Mouse (Mus musculus) frontal cortex, adult (tissue): ENCODE results near the gene Scn11a.

ENCODE experiments used
- ATAC-seq: cut with Nextera tagmentation; 2 replicates; pipeline ENCODE4 v1.9.2; 2017; ENCODE audit warnings: mild to moderate bottlenecking, moderate library complexity, mixed read lengths; ENCODE audit not compliant: low TSS enrichment

Scn11a gene

DNA sequence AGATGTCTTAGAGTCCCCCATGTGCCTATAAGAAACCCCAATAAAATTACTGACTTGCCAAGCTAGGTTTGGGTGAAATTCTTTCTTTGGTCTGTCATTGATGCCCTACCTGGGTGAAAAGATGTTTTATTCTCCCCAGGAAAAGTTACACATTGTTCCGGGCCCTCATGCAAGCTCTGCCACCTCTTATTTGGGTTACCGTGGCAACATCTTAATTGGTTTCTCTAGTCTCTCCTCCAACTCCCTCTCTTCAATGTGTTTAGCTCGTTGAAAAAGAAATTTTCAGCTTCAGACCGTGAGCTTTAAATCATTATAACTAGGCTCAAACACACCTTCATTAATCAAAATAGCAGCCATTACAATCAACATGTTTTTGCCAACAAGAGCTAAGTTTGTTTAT, 28.5 kb downstream of the Scn11a start:
- ATAC-seq = no peak

DNA sequence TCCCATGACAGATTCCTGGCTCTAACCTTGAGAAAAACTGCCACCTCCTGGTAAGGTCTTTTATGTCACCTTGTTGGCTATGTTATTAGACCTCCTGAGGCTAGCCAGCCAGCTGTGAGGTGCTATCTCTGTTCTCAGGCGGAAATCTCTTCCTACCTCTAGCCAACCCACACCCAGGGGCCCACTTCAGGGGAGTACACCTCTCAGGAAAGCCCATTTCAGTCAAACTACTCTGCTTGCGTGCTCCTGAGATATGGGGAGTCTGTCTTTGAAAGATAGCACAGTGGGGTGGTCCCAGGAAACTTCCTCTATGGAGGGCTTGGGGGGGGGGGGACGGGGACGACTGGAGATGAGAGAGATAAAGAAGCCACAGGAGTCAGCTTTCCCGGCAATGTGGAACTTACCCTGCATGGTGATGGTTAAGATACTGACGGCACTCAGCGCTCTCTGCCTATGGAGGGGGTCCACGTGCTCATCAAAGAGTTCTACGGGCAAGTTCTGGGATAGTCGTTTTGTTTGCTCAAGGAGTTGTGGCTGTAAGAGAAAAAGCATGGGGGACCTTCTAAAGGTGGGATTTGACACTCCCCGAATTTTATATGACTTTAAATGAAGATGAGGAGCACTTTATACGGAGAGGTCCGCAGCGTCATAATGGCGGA, 29.9 kb downstream of the Scn11a start:
- ATAC-seq = no peak

DNA sequence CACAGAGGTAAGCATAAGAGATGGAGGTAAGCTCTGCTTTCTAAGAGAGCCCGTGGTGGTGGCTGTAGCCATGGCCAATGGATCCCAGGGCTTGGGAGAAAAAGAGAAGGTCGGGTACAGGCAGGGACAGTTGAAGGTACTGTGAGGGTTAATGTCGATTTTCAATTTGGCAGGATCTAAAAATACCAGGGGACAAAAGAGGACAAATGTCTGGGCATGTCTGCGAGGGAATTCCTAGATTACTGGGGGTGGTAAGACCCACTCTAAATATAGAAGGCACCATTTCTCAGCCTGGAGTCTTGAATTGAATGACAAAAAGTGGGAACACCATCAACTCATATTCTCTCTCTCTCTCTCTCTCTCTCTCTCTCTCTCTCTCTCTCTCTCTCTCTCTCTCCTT, 30.8 kb downstream of the Scn11a start:
- no peak for ATAC-seq

DNA sequence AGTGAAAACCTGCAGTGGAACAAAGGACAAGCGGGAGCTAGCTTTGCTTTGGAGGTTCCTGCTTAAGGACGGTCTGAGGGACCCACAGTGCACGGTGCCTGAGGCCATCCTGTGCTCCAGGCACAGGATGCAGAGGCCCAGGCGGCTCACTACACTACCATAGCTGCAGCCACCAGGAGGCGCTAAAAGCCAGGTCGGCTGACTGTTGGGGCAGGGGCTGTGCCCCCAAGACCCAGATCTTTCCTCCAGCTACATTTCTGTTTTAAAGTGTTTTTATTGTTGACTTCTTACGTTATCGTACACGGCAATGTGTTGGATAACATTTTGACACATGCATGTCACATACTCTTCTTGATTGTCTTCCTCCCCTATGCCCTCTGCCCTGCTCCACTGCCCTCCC, 32.8 kb downstream of the Scn11a start:
- no peak for ATAC-seq

DNA sequence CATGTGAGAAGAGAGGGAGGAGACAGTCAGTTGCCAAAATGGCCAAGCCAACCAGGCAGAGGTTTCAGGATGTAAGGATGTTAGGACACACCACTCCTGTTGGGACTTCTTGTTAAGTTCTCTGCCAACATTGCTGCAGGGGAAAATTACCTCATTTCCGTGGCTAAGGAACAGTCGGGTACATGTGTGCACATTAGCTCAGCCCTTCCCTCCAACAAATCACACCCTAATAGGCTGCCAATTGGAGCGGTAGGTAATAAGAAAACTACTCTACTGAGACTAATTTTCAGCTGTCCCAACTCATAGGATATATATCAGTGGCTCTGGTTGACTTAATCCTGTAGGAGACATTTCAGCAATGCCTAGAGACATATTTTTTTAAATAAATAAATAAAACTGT, 44.4 kb downstream of the Scn11a start:
- ATAC-seq = no peak

DNA sequence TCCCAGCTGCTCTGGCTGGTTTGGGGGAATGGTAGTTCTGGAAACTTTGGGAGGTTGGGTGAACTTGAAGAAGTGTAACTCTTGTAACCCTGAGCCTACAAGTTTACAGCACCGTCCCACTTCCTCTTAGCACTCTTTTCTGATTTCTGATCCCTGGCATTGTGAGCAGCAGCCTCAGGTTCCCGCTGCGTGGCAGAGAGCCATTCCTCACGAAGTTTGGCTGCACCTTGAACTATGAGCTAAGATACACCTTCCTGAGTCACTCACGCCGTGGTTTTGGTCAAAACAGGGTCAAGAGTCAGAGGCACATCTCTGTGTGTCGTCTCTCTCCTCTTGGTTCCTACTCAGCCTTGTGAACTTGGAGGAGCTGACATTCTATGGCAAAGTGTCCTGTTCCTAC, 48.6 kb downstream of the Scn11a start:
- ATAC-seq = no peak

DNA sequence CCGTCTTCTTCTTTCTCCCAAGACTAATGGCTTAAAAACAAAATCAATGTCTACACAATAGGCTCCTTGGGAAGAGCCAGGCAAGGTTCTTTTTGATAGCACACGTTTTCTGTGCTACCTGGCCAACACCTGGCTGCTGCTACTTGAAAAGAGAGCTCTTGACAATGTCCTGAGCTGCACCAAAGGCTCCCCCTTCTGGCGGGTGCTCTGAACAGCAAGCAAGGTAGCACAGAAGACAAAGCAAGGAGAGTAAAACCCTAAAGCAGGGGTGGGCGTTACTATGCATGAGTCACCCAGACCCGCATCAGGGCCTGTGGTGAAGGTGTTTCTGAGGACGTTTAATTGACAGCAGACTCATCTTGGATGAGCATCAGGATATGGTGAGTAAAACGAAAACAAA, 56.7 kb downstream of the Scn11a start:
- no peak for ATAC-seq

DNA sequence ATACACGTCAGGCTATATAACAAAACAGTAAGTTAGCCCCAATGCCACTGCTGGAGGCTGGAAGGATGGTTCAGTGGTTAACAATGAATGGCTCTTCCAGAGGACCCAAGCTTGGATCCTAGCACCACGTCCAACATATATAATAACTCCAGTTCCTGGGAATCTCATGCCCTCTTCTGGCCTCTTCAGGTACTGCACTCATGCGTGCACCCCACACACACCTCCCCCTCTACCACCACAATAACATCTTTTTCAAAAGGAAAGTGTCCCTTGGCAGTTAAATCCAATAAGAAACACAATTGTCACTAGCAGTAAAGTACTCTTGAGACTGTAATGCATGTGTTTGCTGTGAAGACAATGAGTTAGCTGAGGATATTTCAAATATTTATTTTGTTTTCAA, 65.0 kb downstream of the Scn11a start:
- ATAC-seq = no peak

DNA sequence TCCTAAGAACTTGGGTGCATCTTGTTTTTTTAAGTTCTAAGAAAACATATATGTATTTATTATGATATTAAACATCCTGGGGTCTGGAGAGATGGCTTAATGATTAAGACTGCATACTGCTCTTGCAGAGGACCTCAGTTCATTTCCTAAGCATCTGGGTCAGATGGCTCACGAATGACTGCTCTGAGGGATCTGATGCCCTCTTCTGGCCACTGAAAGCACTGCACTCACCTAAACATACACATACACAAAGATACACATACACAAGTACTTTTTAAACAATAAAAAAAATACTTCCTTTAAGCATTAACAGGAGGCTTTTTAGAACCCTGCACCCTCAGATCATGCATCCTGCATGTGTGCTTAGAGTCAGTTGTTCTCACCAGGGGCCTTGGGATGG, 65.8 kb downstream of the Scn11a start:
- no peak for ATAC-seq

DNA sequence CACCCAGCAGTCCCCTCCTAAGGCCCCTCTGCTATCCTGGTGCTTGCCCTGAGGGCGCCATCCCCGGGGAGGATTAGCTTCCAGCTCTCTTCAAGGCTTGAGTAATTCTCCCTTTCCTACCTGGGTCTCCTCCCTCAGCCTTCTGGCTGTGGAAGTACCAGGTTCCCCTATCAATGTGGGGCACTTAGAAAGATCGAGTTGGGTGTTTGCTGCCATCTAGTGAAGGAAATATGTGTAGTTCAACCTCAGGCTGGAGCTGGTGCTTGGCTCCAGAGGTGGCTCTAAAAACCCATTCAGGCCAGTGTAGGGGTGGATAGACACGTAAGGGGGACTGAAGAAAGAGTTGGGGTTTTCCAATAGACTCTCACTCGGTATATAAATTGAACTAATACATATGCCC, 73.7 kb downstream of the Scn11a start:
- peak; percentile 90 for ATAC-seq

DNA sequence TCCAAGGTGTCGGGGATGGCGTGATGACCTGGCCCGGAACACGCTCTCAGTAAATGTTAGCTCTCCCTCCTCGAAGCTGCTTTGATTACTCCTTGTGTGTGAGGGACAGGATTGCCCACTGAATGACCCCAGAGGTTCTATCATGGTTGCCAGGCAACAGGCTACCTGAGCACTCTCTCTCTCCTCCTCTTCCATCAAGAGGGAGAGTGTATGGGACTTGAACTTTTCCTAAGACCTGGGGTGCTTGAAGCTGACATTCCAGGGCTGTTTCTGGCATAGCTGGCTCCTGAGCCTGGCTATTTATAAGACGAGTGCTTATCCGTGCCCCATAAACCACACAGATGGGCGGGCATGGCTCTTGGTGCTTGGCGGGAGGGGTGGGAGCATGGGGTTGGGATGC, 76.1 kb downstream of the Scn11a start:
- no peak for ATAC-seq

DNA sequence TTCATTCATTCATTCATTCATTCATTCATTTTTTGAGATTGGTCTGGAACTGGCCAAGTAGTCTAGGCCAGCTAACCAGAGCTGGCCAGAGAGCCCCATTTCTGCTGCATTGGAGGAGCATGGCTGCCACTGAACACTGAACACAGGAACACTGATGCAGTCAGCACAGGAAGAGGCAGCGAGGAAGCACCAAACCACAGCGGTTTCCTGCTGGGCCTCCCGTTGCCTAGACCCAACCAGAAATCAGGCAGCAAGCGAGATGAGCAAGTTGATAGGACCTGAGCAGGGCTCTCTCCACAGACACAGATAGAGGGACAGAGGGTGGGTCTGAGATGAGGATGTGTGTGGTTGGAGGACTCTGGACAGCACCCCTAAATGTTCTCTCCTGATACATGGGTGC, 81.4 kb downstream of the Scn11a start:
- ATAC-seq = no peak

DNA sequence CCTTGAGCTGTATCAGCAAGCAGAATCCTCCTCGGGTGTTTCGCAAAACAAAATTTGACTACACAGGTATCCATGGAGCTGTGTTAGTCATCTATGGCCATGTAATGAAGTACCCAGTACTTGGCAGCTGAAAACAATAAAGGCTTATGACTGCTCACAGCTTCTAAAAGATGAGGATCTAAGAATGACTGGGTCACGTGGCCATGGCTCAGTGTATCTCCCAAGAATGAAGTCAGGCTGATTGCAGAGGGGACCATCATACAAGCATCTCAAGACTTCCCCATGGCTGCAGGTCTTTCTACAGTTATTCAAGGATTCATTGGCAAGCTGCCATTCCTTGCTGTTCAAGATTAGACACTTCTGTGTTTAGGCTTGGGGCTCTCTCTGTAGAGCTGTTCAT, 81.9 kb downstream of the Scn11a start:
- no peak for ATAC-seq

DNA sequence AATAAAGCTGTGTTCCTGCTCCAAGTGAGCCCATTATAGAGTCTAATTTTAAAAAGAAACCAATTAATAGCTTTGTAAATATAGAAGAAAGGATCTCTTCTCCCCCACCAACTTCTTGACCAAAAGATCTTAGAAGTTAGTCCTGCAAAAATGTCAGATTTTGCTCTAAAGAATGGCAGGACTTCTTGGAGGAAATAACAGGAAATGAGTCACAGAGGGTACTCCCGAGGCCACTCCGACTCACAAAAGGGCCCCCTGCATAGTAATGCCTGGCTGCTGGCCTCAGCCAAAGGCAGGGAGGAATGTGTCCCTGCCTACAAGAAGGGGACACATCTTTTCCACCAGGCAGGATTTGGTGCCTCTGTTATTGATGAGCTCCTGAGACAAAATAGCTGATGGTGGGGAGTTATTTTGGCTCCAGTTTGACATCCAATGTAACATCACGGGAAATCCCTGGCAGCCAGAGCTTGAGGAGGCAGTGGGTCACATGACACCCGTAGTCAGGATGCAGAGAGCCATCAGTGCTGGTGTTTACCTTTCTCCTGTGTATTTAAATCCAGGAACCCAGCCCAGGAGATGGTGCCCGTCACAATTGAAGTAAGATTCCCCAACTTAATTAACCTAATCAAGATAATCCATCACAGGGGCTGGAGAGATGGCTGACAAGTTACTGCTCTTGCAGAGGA, 84.0 kb downstream of the Scn11a start:
- no peak for ATAC-seq

DNA sequence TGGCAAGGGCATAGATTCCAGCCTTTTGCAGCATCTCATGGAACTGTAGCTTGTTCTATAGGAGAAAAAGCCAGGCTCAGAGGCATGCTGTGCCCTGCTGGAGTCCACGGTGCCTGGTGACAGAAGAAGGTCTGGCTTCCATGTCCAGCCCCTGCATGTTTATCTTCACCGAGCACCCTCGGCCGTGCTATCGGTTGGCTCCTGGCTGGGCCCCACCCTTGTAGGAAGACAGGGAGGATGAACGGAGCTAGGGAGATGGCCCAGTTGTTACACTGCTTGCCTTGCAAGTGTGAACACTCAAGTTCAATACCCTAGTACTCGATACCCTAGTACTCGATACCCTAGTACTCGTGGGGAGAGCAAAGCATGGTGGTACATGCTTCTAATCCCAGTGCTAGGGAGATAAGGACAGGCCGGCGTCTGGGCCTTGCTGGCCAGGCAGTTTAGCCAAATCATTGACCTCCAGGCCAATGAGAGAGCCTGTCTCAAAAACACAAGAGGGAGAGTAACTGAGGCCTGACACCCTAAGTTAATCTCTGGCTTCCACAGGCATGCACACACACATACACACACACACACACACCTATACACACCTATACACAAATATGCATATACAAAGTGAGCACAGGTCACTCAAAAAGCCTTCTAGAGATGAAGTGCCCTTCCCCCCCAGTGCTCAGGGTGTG, 96.7 kb downstream of the Scn11a start:
- no peak for ATAC-seq

DNA sequence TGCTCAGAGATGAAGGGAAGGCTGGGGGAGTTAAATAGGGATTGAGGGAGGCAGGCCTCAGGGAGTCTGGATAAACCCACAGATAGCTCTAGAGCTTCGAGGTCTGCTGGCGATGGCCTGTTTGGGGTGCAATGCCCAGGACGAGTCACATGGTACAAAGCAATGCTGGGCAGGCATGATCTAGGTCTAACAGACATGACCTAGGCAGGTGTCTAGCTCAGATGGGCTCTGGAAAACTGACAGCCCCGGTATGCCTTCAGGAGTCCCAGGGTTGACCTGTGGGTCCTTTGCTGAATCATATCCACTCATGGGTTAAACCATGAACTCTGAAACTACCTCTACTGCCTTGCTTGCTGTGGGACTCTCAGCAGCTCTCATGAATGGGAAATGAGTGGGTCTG, 98.3 kb downstream of the Scn11a start:
- no peak for ATAC-seq

DNA sequence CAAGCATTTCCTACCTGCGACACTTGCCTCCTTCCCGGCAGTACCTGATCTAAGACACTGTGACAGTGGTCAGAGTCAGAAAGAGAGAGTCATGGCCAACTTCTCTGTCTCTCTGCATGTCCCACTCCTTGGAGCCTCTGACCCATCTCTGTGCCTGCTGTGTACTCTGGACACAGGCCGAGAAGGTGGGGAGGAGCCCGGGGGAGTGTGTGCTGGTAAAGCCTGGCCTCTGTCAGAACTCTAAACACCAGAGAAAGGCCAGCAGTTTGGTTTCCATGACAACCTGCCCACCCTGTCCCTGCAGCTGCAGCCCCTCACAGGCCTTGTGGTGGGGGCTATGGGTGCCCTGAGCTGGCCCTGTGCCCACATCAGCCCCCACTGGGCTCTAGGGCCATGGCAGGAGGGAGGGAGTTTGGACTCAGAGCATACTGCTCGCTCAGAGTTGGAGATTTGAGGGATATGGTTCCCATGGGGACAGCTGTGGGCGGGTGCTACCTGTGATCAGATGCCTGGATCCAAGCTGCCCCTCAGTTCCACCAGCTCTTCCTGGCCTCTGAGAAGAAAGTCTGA, 99.9 kb downstream of the Scn11a start:
- no peak for ATAC-seq

DNA sequence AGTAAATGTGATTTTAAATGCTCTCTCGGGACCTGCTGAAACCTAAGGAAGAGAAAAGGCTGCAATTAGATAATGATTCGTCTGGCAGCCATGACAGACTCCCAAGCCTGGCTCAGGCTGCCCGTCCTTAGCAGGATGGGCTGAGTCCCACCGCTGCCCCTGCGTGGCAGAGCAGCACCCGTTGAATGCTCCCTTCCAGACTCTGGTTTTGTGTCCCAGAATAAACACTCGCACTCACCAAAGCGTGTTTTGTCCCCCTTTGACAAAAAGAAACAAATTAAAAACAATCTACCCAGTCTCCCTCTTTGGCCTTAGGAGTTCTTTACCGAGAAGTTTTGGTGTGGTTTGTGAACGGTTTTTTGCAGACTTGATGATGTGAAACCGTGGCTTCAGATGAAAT, 106.0 kb downstream of the Scn11a start, which contains the start of gene Scn10a:
Scn10a (minus strand) TSS at position 101 of the 400 bp plus-strand sequence.
- ATAC-seq = no peak

DNA sequence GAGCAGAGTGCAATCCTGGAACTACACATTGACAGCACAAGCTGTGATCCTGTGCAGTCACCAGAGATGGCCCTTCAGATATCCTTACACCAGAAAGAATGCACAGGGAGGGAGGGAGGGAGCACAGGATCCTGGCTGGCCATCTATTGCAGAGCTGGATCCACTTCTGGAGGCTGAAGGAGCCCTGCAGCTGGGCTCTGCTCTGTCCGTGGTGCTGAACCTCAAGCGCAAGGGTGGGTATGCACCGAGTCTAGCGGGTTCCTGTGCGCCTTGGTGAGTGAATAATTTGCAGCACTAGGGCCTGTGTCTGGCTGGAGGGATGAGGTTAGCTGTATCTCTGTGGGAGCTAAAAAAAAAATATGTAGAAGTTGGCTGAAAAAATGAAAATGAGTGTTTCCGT, 118.6 kb downstream of the Scn11a start:
- peak; percentile 34; the same call in 1 of the 2 replicates for ATAC-seq
